Mouse (Mus musculus) limb, embryonic 12.5 days (tissue): ENCODE data around the gene Ptprs. TPM values are rescaled to one million over a fixed set of nuclear protein-coding genes. Genes with fewer than 3 reads are reported as not detected.

Experiments used
- ATAC-seq: fragments of 200-750 bp; cut with Nextera tagmentation; 2 replicates; pipeline ENCODE4 v1.8.0; 2017; ENCODE audit warnings: low read depth, moderate TSS enrichment; ENCODE audit not compliant: insufficient number of reproducible peaks, insufficient read depth, low FRiP score, low TSS enrichment
- H3K27ac ChIP-seq: fragments of 300-500 bp; sonication (generic); 2 replicates; pipeline ENCODE4 v1.5.1; 2016; ENCODE audit warnings: mild to moderate bottlenecking, moderate library complexity
- H3K27me3 ChIP-seq: fragments of 300-500 bp; sonication (generic); 2 replicates; pipeline ENCODE4 v1.6.1; 2016; ENCODE audit warnings: mild to moderate bottlenecking, moderate library complexity
- H3K36me3 ChIP-seq: fragments of 300-500 bp; sonication (generic); 2 replicates; pipeline ENCODE4 v1.6.1; 2016; ENCODE audit warnings: mild to moderate bottlenecking, moderate library complexity
- H3K4me1 ChIP-seq: fragments of 300-500 bp; sonication (generic); replicated peaks from 2 replicates; pipeline ENCODE4 v1.6.1; 2016
- H3K4me2 ChIP-seq: fragments of 300-500 bp; sonication (generic); 2 replicates; pipeline ENCODE4 v1.6.1; 2016; ENCODE audit warnings: mild to moderate bottlenecking, moderate library complexity
- H3K4me3 ChIP-seq: fragments of 300-500 bp; sonication (generic); replicated peaks from 2 replicates; pipeline ENCODE4 v1.5.1; 2016; ENCODE audit warnings: mild to moderate bottlenecking
- H3K9ac ChIP-seq: fragments of 300-500 bp; sonication (generic); replicated peaks from 2 replicates; pipeline ENCODE4 v1.6.1; 2016; ENCODE audit warnings: mild to moderate bottlenecking, moderate library complexity
- H3K9me3 ChIP-seq: fragments of 300-500 bp; sonication (generic); 2 replicates; pipeline ENCODE4 v1.6.1; 2016; ENCODE audit warnings: mild to moderate bottlenecking, moderate library complexity
- WGBS: fragments of 180-500 bp; shearing (Covaris S2); methylation state at CpG from one replicate; pipeline ENCODE4 v1.1.7; 2016; 5-methylcytosine and 5-hydroxymethylcytosine counted together
- polyA plus RNA-seq: library from polyadenylated mRNA; unstranded; fragments of >200 nt; fragmentation: Nextera tagmentation; extraction: Ambion mirVana; gene quantifications from 2 replicates; pipeline ENCODE4 v1.2.1, GENCODE M21; 2016

Gene Ptprs
- polyA plus RNA-seq, 1 experiment from 2014 or later = 113 TPM

DNA sequence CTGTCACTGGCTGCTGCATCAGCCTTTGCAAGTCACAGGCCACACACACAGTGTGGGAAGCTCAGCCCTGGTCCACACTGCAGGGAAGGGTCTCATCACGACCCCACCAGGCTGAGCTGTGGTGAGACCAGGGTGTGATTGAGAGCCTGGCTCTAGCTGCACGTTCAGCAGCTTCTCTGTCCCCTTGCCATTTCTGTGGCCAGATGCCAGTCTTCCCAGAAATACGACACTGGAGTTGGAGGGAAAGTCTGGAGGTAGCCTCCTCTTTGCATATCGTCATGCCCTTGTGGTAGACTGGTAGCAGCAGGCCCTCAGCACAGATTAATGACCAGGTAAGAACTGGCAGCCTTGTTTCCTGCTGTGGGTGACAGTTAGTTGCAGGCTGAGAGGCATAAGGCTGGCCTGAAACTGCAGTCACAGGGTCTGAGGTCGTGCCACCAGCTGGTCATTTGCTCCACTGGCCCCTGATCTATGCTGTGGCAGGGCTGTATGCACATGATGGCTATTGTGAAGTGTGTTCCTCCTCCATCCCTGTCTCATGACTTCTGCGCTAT, 96.9 kb downstream of the Ptprs start:
- no peak overlapping the region for H3K4me3 ChIP-seq
- ATAC-seq = no peak
- H3K27ac ChIP-seq = no peak overlapping the region
- H3K9me3 ChIP-seq = no peaks in the 10 kb centered on the region
- no peaks in the 10 kb centered on the region for H3K27me3 ChIP-seq
- H3K9ac ChIP-seq = no peak overlapping the region; the same call in 1 of the 2 replicates
- H3K36me3 ChIP-seq = peaks cover 96% of the 10 kb centered on the region
- no peaks in the 10 kb centered on the region for H3K4me1 ChIP-seq
- 69% methylated on average over 6 of the region's 6 CpGs for WGBS
- H3K4me2 ChIP-seq = no peak overlapping the region

DNA sequence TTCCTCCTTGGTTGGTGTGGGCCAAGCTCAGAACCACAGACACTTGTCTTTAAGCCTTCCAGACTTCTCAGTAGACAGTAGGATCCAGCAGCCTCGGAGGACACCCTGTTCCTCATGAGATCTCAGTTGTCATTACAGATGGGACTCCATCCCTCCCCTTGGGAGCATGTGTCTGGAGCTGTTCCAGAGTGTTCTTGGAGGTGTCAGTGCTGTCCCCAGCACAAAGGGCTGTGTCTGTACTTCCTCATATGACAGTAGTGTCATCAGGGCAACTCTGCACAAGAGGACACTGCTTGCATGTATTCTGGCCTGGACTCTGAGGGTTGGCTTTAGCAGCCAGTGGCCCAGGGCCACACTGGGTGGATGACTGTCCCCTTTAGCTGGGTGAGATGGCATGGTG, 101.4 kb downstream of the Ptprs start:
- H3K27me3 ChIP-seq = no peaks in the 10 kb centered on the region
- no peak overlapping the region for H3K4me3 ChIP-seq
- no peak overlapping the region for H3K27ac ChIP-seq
- no peak overlapping the region for H3K4me2 ChIP-seq
- peaks cover 98% of the 10 kb centered on the region for H3K36me3 ChIP-seq
- 88% methylated on average over 1 of the region's 1 CpGs for WGBS
- ATAC-seq = no peak
- no peaks in the 10 kb centered on the region for H3K9me3 ChIP-seq
- H3K9ac ChIP-seq = no peak overlapping the region
- no peaks in the 10 kb centered on the region; the same call in 1 of the 2 replicates for H3K4me1 ChIP-seq

DNA sequence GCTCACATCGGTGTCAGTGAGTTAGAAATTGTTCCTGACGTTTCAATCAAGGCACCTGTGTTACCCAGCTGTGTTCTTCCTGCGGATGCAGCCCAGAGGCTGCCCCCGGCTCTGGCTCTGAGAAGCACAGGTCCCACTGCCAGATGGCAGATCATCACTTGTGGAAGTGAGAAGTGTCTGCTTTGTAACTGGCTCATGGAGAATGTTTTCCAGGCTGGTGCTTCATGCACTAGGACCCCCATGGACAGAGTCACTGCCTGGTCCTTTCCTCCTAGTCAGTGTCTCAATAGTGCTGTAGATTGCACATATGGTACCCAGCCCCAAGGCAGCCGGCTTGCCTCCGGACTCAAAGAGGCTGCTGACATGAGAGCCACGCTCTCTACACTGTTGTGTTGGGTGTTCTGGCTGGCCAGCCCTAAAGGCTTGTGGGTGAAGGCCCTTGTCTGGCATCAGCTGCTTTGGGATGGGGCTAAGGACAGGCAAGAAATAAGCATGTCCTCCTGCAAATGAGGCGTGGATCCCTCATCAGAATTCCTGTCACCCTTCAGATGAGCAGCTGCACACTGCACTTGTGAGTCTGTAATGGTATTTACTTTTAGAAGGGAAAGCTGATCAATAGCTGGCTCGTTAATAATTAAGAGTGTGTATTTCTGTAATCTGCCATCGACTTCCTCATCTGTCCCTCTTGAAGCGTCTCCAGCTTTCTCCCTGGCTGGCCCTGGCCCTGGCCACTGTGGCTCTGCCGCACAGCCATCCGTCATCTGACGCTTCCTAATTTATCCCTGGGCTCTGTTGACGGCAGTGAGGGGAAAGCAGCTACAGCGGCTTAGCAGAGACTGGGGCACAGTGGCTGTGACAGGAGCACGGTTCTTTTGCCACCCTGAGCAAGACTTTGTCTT, 102.9 kb downstream of the Ptprs start:
- Histone ChIP-seq H3K9ac (no peak overlapping the region), H3K36me3 (peaks cover 98% of the 10 kb centered on the region), H3K4me1 (no peaks in the 10 kb centered on the region; the same call in 1 of the 2 replicates), H3K4me2 (no peak overlapping the region), H3K9me3 (no peaks in the 10 kb centered on the region), H3K27me3 (no peaks in the 10 kb centered on the region), H3K4me3 (no peak overlapping the region), H3K27ac (no peak overlapping the region)
- WGBS = 72% methylated on average over 17 of the region's 17 CpGs
- no peak for ATAC-seq

DNA sequence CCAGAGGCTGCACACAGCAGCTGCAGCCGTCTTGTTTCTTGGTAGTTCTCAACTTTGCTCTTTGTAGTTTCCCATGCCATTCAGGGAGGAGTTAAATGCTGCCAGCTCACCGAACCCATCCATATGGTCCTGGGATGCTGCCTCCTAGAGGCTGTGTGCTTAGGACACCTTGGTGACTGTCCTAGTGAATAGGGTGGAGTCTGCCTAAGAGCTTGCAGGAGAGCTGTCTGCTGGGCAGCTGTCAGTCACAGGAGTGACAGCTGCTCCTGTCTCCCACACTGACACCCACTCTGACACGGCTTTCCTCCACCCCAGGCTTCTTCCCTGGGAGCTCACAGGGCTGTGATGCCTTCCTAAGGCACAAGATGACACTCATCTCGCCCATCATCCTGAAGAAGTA, 104.2 kb downstream of the Ptprs start:
- no peak for ATAC-seq
- H3K4me1 ChIP-seq = no peaks in the 10 kb centered on the region; the same call in 1 of the 2 replicates
- H3K36me3 ChIP-seq = peaks cover 98% of the 10 kb centered on the region
- H3K27ac ChIP-seq = no peak overlapping the region
- H3K4me3 ChIP-seq = no peak overlapping the region
- no peak overlapping the region for H3K9ac ChIP-seq
- WGBS = 74% methylated on average over 4 of the region's 4 CpGs
- H3K9me3 ChIP-seq = no peaks in the 10 kb centered on the region
- H3K4me2 ChIP-seq = no peak overlapping the region
- no peaks in the 10 kb centered on the region for H3K27me3 ChIP-seq

DNA sequence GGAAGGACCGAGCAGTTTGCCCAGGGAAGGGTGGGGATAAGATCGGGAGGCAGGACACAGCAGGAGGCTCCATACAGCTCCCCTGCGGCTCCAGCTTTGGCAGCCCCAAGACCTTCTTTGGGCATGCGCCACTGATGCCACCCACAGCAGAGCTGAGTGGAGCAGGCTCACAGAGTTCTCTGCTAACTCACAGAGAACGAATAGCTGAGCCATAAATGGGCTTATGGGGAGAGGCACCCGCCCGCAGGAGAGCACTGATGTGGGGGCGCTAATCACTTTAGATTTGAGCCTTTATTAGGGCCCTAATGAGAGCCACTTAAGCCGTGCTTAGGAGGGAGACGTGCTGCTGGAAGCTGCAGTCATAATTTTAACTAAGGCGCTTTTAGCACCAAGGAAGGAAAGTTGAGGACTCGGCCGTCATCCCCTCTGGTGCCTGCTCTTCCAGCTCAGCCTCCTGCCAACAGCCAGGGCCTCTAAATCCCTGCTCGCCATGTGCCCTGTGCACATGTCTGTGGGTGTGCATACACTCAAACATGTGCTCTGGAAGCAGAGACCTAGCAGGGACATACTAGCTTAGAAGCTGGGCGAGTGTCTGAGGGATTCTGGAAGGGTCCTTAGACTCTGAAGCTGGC, 105.1 kb downstream of the Ptprs start:
- H3K36me3 ChIP-seq = peaks cover 97% of the 10 kb centered on the region
- no peaks in the 10 kb centered on the region for H3K9me3 ChIP-seq
- no peak overlapping the region for H3K4me3 ChIP-seq
- 51% methylated on average over 15 of the region's 15 CpGs for WGBS
- no peak overlapping the region for H3K27ac ChIP-seq
- no peak overlapping the region for H3K9ac ChIP-seq
- no peak for ATAC-seq
- no peaks in the 10 kb centered on the region; the same call in 1 of the 2 replicates for H3K4me1 ChIP-seq
- H3K4me2 ChIP-seq = no peak overlapping the region
- no peaks in the 10 kb centered on the region for H3K27me3 ChIP-seq

DNA sequence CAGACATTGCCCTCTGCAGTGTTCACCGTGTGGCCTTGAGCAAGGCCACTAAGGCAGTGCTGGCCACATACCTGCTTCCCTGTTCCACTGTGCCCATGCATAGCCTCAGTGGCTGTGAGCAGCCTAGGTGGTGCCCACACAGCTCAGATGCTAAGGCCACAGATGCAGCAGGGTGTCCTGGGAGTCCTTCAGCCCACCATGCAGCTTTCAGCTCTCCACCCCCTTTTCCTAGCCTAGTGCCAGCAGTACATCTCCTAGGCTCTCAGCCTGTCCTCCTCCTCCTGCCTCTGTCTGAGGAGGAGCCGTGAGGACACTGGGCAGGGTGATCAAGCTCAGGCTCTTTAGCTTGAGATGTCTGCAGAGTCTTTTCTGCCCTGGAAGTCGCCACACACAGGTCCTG, 106.2 kb downstream of the Ptprs start:
- peaks cover 10% of the 10 kb centered on the region for H3K4me1 ChIP-seq
- H3K9ac ChIP-seq = no peak overlapping the region
- no peaks in the 10 kb centered on the region for H3K9me3 ChIP-seq
- ATAC-seq = no peak
- no peaks in the 10 kb centered on the region for H3K27me3 ChIP-seq
- no peak overlapping the region for H3K4me3 ChIP-seq
- 88% methylated on average over 3 of the region's 3 CpGs for WGBS
- H3K4me2 ChIP-seq = no peak overlapping the region
- no peak overlapping the region for H3K27ac ChIP-seq
- peaks cover 93% of the 10 kb centered on the region for H3K36me3 ChIP-seq

DNA sequence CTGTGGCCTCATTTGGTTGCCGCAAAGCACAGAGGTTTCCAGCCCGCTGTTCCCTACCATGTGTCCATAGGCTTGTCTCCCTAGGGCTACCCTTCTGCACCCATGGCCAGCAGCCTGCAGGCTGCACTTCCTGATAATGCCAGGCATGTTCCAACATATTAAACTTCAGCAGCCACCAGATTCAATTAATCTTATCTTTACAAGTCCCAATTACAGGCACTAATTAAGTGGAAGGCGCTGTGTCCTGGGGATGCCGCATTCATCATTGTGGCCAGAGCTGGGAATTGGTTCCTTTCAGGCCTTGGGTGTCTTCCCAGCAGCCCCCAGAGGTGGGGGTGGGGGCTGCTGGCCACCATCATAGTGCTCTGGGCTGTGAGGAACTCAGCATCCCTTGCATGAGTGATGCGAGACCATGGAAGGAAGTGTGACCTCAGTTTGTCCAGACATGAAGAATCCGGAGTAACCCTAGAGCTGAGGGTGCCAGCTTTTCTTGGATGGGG, 107.9 kb downstream of the Ptprs start:
- no peak overlapping the region for H3K4me3 ChIP-seq
- no peak overlapping the region for H3K4me2 ChIP-seq
- H3K36me3 ChIP-seq = peaks cover 91% of the 10 kb centered on the region
- no peak overlapping the region for H3K27ac ChIP-seq
- H3K9me3 ChIP-seq = no peaks in the 10 kb centered on the region
- no peak overlapping the region for H3K9ac ChIP-seq
- peaks cover 14% of the 10 kb centered on the region for H3K4me1 ChIP-seq
- no peaks in the 10 kb centered on the region for H3K27me3 ChIP-seq
- 83% methylated on average over 6 of the region's 6 CpGs for WGBS
- ATAC-seq = no peak

DNA sequence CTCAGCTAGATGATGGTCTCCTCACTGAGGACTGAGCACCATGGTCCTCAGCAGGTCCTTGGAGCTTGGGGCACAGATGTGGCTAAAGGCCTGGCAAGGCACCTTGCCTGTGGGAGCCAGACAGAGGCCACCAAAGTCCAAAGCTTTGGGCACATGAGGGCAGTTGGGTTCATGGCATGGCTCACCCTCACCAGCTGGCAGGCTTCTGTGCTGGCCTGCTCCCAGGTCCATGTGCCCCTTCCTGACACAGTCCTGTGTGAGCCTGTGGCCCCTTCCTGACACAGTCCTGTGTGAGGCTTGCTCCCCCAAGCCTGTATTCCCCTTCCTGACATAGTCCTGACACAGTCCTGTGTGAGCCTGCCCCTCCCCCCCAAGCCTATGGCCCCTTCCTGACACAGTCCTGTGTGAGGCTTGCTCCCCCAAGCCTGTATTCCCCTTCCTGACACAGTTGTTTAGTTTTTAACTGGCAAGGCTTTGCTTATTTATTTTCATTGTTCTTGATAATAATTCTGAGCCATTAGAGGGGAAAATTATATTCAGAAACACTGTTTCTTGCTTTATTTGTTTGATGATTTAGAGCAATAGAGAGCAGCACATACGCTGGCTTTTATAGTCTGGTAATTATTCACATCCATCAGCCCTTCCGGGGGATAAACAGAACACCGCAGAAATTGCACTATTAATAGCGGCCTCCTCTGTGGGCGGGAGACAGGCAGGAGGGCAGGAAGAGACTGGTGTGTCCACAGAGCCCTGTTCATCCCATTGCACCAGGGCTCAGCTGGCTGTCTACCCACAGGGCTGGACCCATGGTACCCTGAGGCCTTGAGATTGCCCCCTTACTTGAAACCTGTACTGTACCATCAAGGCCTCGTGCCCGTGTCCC, 110.3 kb downstream of the Ptprs start:
- no peak; the same call in 1 of the 2 replicates for ATAC-seq
- Histone ChIP-seq H3K9me3 (no peaks in the 10 kb centered on the region), H3K9ac (no peak overlapping the region; the same call in 1 of the 2 replicates), H3K36me3 (peaks cover 92% of the 10 kb centered on the region), H3K27me3 (no peaks in the 10 kb centered on the region), H3K27ac (no peak overlapping the region), H3K4me1 (peaks cover 14% of the 10 kb centered on the region), H3K4me3 (no peak overlapping the region), H3K4me2 (no peak overlapping the region)
- 54% methylated on average over 7 of the region's 7 CpGs for WGBS
